Mouse (Mus musculus): ENCODE results near the gene Slc48a1. TPM values are rescaled to one million over a fixed set of nuclear protein-coding genes. Genes with fewer than 3 reads are reported as not detected.

Slc48a1 gene
- polyA plus RNA-seq, 1 experiment from 2014 or later: 42.2 TPM

- H3K27me3 ChIP-seq: no peaks in the 10 kb centered on the region
- no peak overlapping the region for H3K9ac ChIP-seq
- 33% methylated on average over 6 of the region's 6 CpGs for WGBS
- no peak overlapping the region for H3K27ac ChIP-seq
- ATAC-seq (ENCODE audit: borderline replicate concordance, extremely low read depth, low FRiP score, low TSS enrichment): no peak
- no peaks in the 10 kb centered on the region for H3K9me3 ChIP-seq
- H3K4me3 ChIP-seq: no peak overlapping the region
- H3K36me3 ChIP-seq: peaks cover 4% of the 10 kb centered on the region; the same call in 1 of the 2 replicates
- peaks cover 34% of the 10 kb centered on the region for H3K4me1 ChIP-seq
- no peak overlapping the region for H3K4me2 ChIP-seq
These were observed 23.8 kb upstream of the Slc48a1 start for GRCm38 (mm10) chr15:97754476-97754875.

GRCm38 (mm10) chr15:97755361-97755760 is 23.0 kb upstream of the Slc48a1 start:
- Histone ChIP-seq H3K4me2 (no peak overlapping the region), H3K36me3 (peaks cover 4% of the 10 kb centered on the region; the same call in 1 of the 2 replicates), H3K9ac (no peak overlapping the region), H3K4me3 (no peak overlapping the region), H3K27me3 (no peaks in the 10 kb centered on the region), H3K4me1 (peaks cover 27% of the 10 kb centered on the region), H3K27ac (no peak overlapping the region), H3K9me3 (no peaks in the 10 kb centered on the region)
- ATAC-seq (ENCODE audit: borderline replicate concordance, extremely low read depth, low FRiP score, low TSS enrichment): no peak
- WGBS: 32% methylated on average over 8 of the region's 8 CpGs

DNA sequence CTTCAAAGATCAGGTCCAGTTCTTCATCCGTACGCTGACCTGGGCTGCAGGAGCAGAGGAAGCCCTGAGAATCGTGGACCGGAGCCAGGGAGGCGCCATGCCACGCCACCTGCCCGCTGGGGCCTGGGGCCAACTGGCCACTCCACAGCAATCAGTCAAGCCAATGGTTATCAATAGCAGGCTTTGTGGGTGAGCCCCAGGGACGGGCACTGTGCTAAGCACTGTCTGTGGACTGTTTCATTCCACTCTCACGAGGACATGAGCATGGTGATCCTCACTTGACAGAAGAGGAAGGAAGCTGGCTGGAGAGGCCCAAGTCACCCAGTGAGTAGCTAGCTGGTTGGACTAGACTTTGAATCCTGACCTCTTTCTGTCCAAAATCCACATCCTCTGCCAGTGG is 18.3 kb upstream of the Slc48a1 start:
- no peak overlapping the region for H3K4me2 ChIP-seq
- peaks cover 4% of the 10 kb centered on the region; the same call in 1 of the 2 replicates for H3K36me3 ChIP-seq
- no peak overlapping the region for H3K27ac ChIP-seq
- H3K4me1 ChIP-seq: peaks cover 27% of the 10 kb centered on the region
- WGBS: 81% methylated on average over 9 of the region's 9 CpGs
- no peaks in the 10 kb centered on the region for H3K27me3 ChIP-seq
- H3K9me3 ChIP-seq: no peaks in the 10 kb centered on the region
- H3K4me3 ChIP-seq: no peak overlapping the region
- H3K9ac ChIP-seq: no peak overlapping the region
- no peak for ATAC-seq (ENCODE audit: borderline replicate concordance, extremely low read depth, low FRiP score, low TSS enrichment)

DNA sequence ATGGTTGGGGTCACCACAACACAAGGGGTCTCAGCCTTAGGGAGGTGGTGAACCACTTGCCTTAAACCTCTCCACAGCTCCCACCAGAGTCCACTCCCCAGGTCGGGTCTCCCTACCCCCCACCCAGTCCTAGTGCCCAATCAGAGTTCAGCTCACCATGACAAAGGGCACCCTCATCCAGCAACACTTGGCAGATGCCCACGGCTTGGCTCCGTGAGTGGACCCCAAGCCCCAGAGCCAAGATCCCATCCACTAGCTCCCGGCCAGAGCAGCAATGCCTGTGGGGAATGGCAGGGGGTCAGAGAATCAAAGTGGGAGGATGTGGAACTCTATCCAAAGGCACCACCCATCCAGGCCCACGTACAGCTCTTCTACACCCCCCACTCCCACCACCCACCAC is 17.4 kb upstream of the Slc48a1 start:
- H3K4me2 ChIP-seq: no peak overlapping the region
- no peak overlapping the region for H3K4me3 ChIP-seq
- H3K36me3 ChIP-seq: peaks cover 4% of the 10 kb centered on the region; the same call in 1 of the 2 replicates
- no peak for ATAC-seq (ENCODE audit: borderline replicate concordance, extremely low read depth, low FRiP score, low TSS enrichment)
- no peak overlapping the region for H3K9ac ChIP-seq
- peaks cover 31% of the 10 kb centered on the region for H3K4me1 ChIP-seq
- WGBS: 71% methylated on average over 5 of the region's 5 CpGs
- no peaks in the 10 kb centered on the region for H3K9me3 ChIP-seq
- H3K27ac ChIP-seq: no peak overlapping the region
- H3K27me3 ChIP-seq: no peaks in the 10 kb centered on the region

DNA sequence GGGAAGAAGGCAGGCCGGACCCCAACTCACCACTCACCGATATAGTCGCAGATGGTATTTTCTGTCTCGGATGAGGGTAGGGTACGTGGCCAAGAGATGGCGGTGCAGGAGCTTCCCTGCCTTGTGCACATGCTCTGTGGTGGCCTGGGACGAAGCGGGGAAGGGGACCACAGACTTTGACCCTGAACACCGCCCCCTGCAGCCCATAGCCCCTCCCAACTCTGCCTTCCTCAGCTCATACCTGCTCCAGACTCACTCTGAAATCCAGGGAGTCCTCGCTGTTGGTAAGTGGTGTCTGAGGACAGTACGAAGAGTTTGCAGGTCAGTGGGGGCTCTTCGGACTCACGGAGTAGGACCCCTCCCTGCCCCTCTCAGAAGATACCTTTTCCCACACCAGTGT is 16.9 kb upstream of the Slc48a1 start:
- Histone ChIP-seq H3K4me1 (peaks cover 35% of the 10 kb centered on the region), H3K27ac (peak overlapping the region; percentile 69), H3K9ac (no peak overlapping the region), H3K4me2 (no peak overlapping the region), H3K36me3 (peaks cover 4% of the 10 kb centered on the region; the same call in 1 of the 2 replicates), H3K9me3 (no peaks in the 10 kb centered on the region), H3K27me3 (no peaks in the 10 kb centered on the region), H3K4me3 (no peak overlapping the region)
- peak; percentile 8; the same call in 1 of the 2 replicates for ATAC-seq (ENCODE audit: borderline replicate concordance, extremely low read depth, low FRiP score, low TSS enrichment)
- WGBS: 49% methylated on average over 13 of the region's 13 CpGs

DNA sequence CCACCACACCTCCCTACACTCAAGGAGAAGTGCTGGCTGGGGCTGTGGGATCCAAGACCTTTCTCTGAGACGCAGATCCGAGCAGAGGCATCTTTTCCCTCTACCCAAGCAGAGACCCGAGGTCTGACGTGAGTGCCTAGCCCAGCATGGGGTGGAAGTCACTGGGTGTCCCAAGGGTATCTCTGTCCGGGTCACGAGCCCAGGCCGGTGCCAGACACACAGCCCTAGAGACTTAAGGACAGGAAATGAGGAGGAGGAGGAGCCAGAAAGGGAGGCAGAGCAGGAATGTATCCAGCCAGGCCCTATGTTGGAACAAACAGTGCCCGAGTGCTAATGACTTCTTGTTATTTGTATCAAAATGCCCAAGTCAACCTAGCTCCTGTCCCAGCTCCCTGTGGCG is 15.6 kb upstream of the Slc48a1 start:
- Histone ChIP-seq H3K4me1 (peaks cover 47% of the 10 kb centered on the region), H3K27ac (peak overlapping the region; percentile 69; the same call in 1 of the 2 replicates), H3K9ac (no peak overlapping the region), H3K9me3 (no peaks in the 10 kb centered on the region), H3K36me3 (no peaks in the 10 kb centered on the region), H3K4me2 (peak overlapping the region; percentile 2; the same call in 1 of the 2 replicates), H3K27me3 (no peaks in the 10 kb centered on the region; the same call in 1 of the 2 replicates), H3K4me3 (no peak overlapping the region)
- WGBS: 43% methylated on average over 9 of the region's 9 CpGs
- no peak for ATAC-seq (ENCODE audit: borderline replicate concordance, extremely low read depth, low FRiP score, low TSS enrichment)

- H3K4me2 ChIP-seq: no peak overlapping the region
- 52% methylated on average over 9 of the region's 9 CpGs for WGBS
- peaks cover 51% of the 10 kb centered on the region for H3K4me1 ChIP-seq
- no peaks in the 10 kb centered on the region; the same call in 1 of the 2 replicates for H3K27me3 ChIP-seq
- no peak overlapping the region for H3K9ac ChIP-seq
- H3K4me3 ChIP-seq: no peak overlapping the region
- H3K36me3 ChIP-seq: no peaks in the 10 kb centered on the region
- no peaks in the 10 kb centered on the region for H3K9me3 ChIP-seq
- no peak overlapping the region for H3K27ac ChIP-seq
- ATAC-seq (ENCODE audit: borderline replicate concordance, extremely low read depth, low FRiP score, low TSS enrichment): no peak
These were observed 14.9 kb upstream of the Slc48a1 start for GRCm38 (mm10) chr15:97763256-97764049.

GRCm38 (mm10) chr15:97764532-97764931 is 13.8 kb upstream of the Slc48a1 start:
- Histone ChIP-seq H3K4me1 (peaks cover 58% of the 10 kb centered on the region), H3K27me3 (no peaks in the 10 kb centered on the region; the same call in 1 of the 2 replicates), H3K9ac (no peak overlapping the region), H3K4me3 (no peak overlapping the region), H3K4me2 (no peak overlapping the region), H3K36me3 (no peaks in the 10 kb centered on the region), H3K27ac (no peak overlapping the region), H3K9me3 (no peaks in the 10 kb centered on the region)
- ATAC-seq (ENCODE audit: borderline replicate concordance, extremely low read depth, low FRiP score, low TSS enrichment): no peak
- WGBS: 56% methylated on average over 2 of the region's 2 CpGs

- Histone ChIP-seq H3K9ac (no peak overlapping the region), H3K4me3 (peak overlapping the region; percentile 51), H3K4me1 (peaks cover 58% of the 10 kb centered on the region), H3K36me3 (no peaks in the 10 kb centered on the region), H3K9me3 (no peaks in the 10 kb centered on the region), H3K4me2 (peak overlapping the region; percentile 81), H3K27ac (no peak overlapping the region), H3K27me3 (no peaks in the 10 kb centered on the region; the same call in 1 of the 2 replicates)
- no peak for ATAC-seq (ENCODE audit: borderline replicate concordance, extremely low read depth, low FRiP score, low TSS enrichment)
- WGBS: 32% methylated on average over 13 of the region's 13 CpGs
These were observed 13.1 kb upstream of the Slc48a1 start for GRCm38 (mm10) chr15:97765090-97765794.

DNA sequence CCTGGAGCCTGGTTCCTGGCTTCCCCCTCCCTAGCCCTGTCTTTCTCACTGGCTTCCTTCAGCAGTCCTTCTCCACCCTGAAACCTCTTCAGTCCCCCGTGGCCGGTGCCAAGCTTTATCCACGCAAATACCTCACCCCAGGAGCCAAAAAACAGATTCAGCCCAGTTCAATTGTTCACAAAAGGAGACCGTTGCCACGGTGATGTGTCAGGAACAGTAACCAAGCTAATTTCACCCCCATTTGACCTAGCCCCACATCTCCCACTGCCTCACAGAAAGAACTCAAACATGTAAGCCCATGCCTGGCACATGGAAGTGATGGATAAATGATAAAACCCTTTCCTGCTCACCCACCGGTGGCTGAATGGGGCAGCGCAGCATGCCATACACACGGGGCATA is 12.1 kb upstream of the Slc48a1 start:
- H3K27me3 ChIP-seq: no peaks in the 10 kb centered on the region; the same call in 1 of the 2 replicates
- peak overlapping the region; percentile 51 for H3K4me3 ChIP-seq
- H3K4me1 ChIP-seq: peaks cover 58% of the 10 kb centered on the region
- H3K4me2 ChIP-seq: peak overlapping the region; percentile 81
- H3K9ac ChIP-seq: peak overlapping the region; percentile 51
- peak overlapping the region; percentile 57; the same call in 1 of the 2 replicates for H3K27ac ChIP-seq
- ATAC-seq (ENCODE audit: borderline replicate concordance, extremely low read depth, low FRiP score, low TSS enrichment): no peak
- WGBS: 19% methylated on average over 8 of the region's 8 CpGs
- no peaks in the 10 kb centered on the region for H3K36me3 ChIP-seq
- H3K9me3 ChIP-seq: no peaks in the 10 kb centered on the region

DNA sequence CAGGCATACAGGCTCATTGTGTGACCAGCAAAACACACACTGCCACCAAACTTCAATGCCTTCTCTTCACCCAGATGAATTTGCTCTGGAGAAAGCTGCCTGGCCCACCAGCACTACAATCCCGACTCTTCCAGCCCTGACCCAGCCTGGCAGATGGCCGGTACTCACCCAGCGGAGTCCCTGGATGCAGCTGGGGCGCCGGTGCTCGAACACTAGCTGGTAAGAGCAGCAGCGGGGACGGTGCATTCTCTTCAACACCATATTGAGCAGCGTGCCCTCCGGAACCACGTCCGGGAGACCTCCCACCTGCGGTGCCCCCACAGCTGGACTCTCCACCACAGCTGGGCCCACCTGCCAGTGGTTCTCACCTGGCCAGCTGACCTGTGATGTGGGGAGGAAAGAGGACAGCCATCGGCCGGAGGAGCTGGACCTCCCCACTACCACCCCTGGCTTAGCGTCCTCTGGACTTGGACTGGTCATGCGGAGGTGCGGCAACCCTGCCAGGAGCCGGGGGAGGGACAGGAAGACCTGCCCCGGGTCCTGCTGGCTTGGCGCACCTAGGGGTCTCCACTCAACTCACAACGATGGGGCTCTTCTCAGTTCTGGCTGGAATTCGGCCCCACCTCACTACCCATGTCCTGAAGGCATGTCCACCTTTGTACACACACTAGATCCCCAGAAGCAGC is 11.6 kb upstream of the Slc48a1 start:
- H3K27ac ChIP-seq: peak overlapping the region; percentile 57; the same call in 1 of the 2 replicates
- H3K27me3 ChIP-seq: no peaks in the 10 kb centered on the region; the same call in 1 of the 2 replicates
- H3K4me3 ChIP-seq: peak overlapping the region; percentile 51
- 0 out of 2 replicates have a peak, but pooled peaks have one; percentile 0 for ATAC-seq (ENCODE audit: borderline replicate concordance, extremely low read depth, low FRiP score, low TSS enrichment)
- peaks cover 54% of the 10 kb centered on the region for H3K4me1 ChIP-seq
- WGBS: 5% methylated on average over 23 of the region's 23 CpGs
- H3K36me3 ChIP-seq: no peaks in the 10 kb centered on the region
- peak overlapping the region; percentile 51 for H3K9ac ChIP-seq
- peak overlapping the region; percentile 81 for H3K4me2 ChIP-seq
- no peaks in the 10 kb centered on the region for H3K9me3 ChIP-seq
